Mouse (Mus musculus) left cerebral cortex, adult 8-10 months (tissue): ENCODE results near the gene Mbd4. TPM values are rescaled to one million over a fixed set of nuclear protein-coding genes. Genes with fewer than 3 reads are reported as not detected.
"Not testable (repeated sequence)": the region's sequence is repeated elsewhere in the genome, so short reads cannot be mapped to it uniquely, and the experiment has no call there.

Experiments
- DNase-seq, 2 experiments: peaks; one replicate each; pipeline ENCODE4 v3.0.0; 2022; ENCODE audit warnings: low spot score in 2 of 2
- total RNA-seq, 4 experiments: library from RNA; stranded (reverse); gene quantifications; 2 replicates each; pipeline ENCODE4 v1.2.4; 2022

Mbd4 gene
- total RNA-seq, 4 experiments from 2014 or later = 7.8 to 9.4 (median 8.1) TPM

- DNase-seq = no peak
Observed at GRCm38 (mm10) chr6:115860027-115860556, 6.9 kb upstream of the Mbd4 start.

DNA sequence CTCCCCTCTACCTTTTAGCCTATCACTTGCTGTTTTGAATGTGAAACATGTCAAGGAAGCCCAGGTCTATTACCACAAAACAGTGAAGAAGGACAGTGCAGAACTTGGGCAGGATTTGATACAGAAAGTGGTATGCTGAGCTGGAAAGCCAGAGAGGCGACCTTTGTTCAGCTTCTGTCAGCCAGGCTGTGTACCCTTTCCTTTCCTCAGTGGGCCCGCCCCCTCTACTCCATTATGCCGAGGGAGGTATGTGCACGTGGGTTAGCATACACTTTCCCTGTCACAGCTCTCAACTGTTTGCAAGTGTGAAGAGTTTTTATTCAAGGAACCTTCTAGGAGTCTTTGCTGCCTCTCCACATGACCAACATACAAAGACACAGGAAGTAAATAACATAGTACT is 6.1 kb upstream of the Mbd4 start:
- DNase-seq = no peak

DNA sequence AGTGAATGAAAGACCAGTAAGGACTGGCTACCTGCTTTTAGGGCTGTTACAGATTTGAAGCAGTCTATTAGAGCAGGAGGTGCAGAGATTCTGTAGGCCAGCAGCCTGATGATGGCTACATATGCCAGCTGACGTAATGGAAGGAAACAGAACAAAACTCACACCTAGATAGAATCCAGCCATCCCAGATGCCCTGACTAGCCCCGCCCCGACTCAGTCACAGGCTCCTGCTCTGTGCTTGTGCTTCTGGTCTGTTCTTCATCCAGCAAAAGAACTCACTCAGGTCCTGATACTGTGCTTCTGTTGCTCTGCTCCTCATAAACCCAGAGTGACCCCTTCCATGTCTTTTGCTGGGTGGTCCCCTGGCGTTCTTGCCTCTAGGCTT is 3.2 kb upstream of the Mbd4 start:
- no peak for DNase-seq

DNA sequence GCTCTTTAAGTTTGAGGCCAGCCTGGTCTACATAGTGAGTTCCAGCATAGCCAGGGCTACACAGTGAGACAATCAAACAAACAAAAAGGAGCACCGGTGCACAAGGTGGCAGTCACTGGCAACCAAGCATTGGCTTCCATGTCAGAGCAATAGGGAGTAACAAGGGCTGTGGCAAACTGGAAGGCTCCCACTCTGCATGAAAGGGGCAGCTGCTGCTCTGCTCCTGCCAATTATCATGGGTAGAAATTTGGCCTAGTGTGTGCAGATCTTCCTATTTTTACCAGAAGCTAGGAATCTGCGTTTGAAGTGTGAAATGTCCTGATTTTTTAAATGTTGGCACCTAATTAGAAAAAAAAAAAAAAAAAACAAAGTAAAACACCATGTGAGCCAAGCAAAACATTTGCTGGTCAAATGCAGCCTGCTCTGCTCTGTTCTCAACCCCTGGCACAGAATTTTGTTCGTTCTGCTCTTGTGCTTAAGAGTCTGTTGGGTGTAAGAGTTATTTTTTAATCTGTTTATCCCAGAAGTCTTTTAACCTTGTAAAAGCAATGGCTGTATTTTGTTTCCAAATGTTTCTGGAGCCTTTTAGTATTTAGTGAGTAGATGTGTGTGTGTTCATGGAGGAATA is 2.7 kb upstream of the Mbd4 start:
- no peak for DNase-seq

GRCm38 (mm10) chr6:115854432-115854831 is 1.3 kb upstream of the Mbd4 start:
- DNase-seq = no peak

DNA sequence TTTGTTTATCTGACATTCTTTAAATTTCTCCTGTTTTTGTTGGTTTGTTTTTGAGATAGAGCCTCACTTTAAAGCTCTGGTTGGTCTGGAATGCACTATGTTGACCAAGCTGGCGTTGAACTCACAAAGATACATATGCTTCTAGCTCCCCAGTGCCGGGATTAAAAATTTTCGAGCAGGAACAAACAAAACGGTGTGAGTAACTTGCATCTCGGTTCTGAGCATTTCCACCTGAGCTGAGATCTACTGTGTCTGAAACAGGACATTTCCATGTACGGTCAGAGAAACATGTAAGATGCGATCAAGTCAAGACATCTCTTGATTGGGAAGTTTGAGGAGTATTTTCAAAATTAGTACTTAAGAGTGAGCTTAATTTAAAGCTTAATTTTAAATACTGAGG is 814 bp upstream of the Mbd4 start:
- no peak for DNase-seq

DNA sequence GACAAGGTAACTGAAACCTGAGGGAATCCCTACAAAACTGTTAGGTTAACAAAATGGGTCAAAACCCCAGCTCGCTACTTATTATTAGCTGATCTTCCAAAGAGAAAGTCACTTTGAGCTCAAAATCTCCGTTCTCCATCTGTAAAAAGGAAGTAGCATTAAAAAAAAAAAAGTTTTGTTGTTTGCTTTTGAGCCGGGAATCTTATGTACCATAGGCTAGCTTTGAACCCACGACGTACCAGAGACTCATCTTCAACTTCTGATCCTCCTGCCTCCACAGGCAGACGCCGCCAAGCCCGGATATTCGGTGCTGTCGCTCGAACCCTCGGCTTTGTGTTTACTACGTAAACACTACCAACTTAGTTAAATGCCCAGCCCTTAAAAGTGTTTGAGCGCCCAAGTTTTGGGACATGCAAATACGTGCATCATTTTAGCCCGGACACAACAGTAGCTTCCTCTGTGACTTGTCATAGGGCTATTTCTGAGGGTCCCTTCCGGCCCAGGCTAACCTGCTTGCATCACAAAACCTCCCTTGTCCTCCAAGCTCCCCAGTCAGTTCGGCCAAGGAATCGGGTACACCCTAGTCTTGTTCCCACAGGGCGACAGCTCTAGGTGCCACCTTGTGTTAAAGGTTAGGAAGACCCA is 603 bp downstream of the Mbd4 start:
- DNase-seq = no peak

DNA sequence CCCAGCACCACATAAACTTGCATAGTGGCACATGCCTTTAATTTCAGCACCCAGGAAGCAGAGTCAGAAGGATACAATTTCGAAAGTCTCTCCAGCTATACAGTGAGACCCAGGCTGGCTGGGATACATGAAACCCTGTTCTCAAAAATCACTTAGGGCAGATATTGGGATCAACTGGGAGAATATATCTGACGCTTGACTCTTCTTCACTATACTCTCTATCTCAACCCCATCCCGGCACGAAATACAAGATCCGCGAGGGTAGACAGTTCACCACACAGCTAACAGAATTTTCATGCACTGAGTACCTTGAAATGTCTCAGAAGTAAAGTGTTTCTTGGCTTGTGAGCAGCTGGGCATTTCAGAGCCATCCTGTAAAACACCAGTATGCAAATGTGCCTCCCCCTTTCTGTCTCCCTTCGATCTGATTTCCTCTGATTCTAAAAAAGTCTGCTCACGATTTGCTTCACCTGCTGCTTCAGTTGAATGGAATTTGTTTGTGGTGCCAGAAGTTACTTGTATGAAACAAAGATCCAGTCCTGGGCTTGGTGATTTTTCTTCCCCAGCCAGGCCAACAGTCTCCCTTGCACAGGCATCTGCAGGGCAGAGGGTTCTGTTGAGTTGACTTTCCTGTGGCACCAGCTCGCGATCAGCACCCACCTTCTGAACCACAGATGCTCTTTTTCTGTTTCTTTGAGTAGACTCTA is 4.4 kb downstream of the Mbd4 start:
- no peak for DNase-seq

GRCm38 (mm10) chr6:115846640-115847411 is 6.3 kb downstream of the Mbd4 start:
- DNase-seq = peak in 1 of 2 experiments; percentile 43

DNA sequence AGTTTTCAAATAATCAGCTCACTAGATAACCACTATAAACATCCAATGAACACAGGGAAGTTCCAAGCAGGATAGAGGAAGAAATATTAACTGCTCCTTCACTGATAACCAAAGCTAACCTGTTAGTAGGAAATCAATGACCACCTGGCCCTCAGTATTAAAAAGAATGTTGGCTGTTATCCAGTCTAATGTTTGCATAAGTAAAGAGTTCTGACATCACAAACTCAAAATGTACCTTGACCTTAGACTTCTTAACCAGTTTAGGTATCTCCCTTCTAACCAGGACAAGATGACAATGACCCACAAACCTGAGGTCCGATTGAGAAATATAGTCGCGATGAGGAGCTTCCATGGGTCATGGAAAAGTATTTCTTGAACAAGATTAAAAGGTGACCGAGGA is 8.2 kb downstream of the Mbd4 start:
- no peak for DNase-seq

DNA sequence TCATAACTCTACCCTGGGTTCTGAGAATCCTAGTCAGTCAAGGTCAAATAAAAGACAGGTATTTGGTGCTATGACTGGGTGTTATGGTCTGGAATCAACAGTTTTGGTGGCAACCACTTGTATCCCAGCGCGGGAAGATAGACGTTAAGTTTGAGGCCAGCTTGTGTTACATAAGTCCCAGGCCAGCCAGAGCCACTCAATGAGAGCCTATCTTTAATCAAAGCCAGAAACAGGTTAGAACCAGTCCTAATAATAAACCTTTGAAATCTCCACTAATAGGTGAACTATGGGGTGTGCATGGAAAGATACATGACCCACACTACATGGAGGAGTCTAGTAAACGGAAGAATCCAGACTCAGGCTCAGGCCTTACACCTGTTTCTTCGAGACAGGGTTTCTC is 14.4 kb downstream of the Mbd4 start:
- DNase-seq = no peak

GRCm38 (mm10) chr6:115838161-115838597 is 15.0 kb downstream of the Mbd4 start, which contains the start of gene Efcab12:
Gene Efcab12, minus strand, starts transcription at chr6:115838412.
- DNase-seq = peak; percentile 46 to 86

- no peak for DNase-seq
Observed at GRCm38 (mm10) chr6:115833861-115834260, 19.3 kb downstream of the Mbd4 start.

- DNase-seq = no peak
Observed at GRCm38 (mm10) chr6:115832152-115832850, 20.9 kb downstream of the Mbd4 start.

DNA sequence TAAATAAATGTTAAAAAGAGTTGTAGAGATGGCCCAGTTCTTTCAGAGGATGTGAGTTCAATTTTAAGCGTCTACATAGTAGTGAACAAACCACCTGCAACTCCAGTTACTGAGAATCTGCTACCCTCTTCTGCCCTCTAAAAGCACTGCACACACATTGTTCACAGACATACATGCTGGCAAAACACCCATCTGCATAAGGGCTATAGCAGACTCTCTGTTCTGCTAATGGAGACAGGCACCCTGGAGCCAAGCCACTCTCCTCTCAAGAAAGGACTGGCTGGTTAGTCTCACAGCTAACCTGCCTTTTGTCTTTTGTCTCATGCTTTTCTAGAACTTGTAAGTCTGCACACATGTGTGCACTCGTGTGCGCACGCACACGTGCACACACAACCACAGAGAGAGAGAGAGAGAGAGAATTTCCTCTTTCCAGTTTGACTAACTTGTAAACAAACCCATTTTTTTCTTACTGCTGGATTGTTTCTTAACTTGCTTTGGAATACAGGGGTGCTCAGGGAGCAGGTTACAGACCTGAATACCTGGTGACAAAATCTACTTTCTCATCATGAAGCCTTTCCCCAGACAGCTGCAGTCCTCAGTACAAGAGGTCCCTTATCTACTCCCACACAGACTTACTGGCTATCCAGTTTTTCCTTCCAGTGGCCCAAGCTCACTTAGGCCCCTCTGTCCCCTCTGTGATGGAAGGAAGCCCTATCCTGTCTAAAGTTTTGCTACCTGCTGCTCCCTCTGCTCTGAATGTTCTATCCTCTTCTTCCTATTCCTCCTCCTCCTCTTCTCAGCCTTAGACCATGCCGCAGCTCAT is 22.2 kb downstream of the Mbd4 start:
- DNase-seq = no peak

DNA sequence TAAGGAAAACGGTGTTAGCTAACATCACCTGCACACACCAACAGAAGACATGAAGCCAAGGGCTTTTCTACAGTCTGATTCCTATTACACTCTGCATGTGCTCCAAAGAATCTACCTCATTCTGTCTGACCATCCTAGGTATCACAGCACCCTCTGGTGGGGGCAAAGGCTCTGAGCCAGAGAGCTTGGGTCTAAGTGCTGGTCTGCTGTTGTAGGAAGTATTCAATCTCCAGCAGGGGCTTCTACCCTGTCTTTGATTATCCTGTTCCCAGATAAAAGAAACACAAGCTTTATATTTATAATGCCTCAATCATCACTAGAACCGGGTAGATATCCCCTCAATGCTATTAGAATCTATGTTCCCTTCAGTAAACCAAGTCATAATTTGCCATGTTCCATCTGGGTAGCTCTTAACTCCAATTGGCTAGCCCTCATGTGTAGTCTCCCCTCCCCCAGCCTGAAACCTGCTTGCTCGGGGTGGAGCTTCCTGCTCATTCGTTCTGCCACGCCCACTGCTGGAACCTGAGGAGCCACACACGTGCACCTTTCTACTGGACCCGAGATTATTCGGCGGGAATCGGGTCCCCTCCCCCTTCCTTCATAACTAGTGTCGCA is 29.2 kb downstream of the Mbd4 start:
- not testable (repeated sequence) for DNase-seq

DNA sequence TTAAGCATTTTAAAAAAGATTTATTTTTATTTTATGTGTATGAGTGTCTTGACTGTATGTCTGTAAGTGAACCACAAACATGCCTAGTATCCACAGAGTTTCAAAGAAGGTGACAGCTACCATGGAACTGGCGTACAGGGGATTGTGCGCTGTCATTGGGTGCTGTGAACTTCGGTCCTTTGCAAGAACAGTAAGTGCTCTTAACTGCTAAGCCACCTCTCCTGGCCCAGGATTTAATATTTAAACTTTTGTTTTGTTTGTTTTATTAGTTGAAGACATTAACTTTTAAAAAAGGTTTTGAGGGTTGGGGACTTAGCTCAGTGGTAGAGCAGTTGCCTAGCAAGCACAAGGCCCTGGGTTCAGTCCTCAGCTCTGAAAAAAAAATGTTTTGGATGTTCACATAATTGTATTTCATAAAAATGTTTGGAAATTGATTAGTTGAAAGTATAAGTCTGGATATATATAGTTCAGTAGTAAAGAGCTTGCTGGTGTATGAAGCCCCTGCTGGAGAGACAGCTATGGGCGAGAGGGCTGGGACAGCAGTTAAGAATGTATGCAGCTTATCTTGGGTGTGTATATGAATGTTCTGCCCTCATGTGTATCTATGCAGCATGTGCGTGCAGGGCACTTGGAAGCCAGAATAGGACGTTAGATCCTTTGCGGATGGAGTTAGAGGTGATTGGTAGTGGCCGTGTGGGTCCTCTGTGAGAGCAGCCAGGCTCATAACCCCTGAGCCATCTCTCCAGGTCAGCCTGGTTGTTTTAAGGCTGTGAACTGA is 31.8 kb downstream of the Mbd4 start:
- no peak for DNase-seq

DNA sequence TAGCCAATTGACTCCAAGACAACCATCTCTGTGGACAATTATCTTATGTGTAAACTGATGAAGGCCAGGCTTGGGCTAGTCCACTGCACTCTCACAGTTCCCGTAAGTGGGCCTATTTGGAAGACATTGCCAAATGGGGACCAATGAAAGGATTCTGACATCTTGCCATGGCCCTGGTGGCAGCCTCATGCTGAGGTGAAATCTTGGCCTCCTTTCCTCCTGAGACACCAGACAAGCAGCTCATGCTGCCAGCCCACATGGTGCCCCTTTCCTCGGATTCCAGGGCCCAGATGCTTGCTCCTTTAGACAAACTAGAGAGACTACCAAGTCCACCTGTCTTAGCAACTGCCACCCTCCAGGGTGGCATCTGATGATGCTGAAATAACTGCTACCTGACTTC is 35.0 kb downstream of the Mbd4 start:
- no peak for DNase-seq

DNA sequence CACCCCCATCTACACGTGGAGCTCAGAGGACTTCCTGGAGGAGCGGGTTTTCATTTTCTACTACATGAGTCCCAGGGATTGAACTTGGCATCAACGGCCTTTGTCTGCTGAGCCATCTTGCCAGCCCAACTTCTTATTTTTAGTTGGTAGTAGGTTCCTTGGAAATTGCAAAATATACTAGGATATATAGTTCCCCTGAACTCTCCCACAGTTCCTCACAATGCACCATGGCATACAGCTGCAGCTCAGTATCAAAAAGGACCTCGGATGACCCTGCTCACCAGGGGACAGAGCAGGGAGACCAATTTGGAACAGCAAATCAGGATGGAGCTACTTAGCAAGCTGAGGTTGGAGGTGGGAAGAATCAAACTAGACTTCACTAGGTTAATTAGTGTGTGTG is 38.1 kb downstream of the Mbd4 start:
- no peak for DNase-seq
